Mouse (Mus musculus): ENCODE results near the gene Tert.

DNA sequence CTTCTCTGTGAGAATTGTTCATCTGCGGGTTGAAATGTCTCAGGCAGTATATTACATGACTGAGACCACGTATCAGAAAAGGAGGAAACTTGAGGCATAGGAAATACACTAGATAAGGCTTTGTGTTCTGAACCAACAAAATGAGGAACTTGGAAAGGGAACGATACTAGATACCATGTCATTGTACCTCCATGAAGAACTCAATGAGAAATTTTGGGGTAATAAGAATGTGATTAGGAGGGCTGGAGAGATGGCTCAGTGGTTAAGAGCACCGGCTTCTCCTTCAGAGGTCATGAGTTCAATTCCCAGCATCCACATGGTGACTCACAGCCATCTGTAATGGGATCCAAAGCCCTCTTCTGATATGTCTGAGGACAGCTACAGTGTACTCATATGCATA lies 26.5 kb upstream of the Tert start:
- TF ChIP-seq CTCF (IDR thresholded peaks at IDR 0.05; ENCODE audit: extremely low read depth, insufficient read depth, insufficient read length, insufficient replicate concordance): no peak
- no peak for TF ChIP-seq POLR2A (IDR thresholded peaks at IDR 0.05; ENCODE audit: low read depth, low read length)

Measured in spleen, adult 2 months (tissue).